Mouse (Mus musculus) heart, adult 2 months (tissue): ENCODE data around the gene H1f0. TPM values are rescaled to one million over a fixed set of nuclear protein-coding genes. Genes with fewer than 3 reads are reported as not detected.
A peak's percentile ranks its signal among the peaks of the same experiment; 100 is the strongest.
"Not testable (repeated sequence)": the region's sequence is repeated elsewhere in the genome, so short reads cannot be mapped to it uniquely, and the experiment has no call there.

Experiments used
- DNase-seq, 2 experiments: peaks; one replicate each; pipeline ENCODE4 v3.0.0; 2021
- H3K27ac ChIP-seq: fragments of 200-600 bp; 2 replicates; pipeline ENCODE4 v1.8.1; 2022
- H3K27me3 ChIP-seq: fragments of 200-500 bp; 2 replicates; pipeline ENCODE4 v1.6.1; 2012; ENCODE audit warnings: mild to moderate bottlenecking, low read length, inconsistent platforms, mixed read lengths; ENCODE audit not compliant: control insufficient read depth, insufficient read depth
- H3K36me3 ChIP-seq: fragments of 200-500 bp; 2 replicates; pipeline ENCODE4 v1.6.1; 2012; ENCODE audit warnings: low read length, inconsistent platforms; ENCODE audit not compliant: control insufficient read depth, insufficient read depth
- H3K4me1 ChIP-seq: fragments of 200-500 bp; 2 replicates; pipeline ENCODE4 v1.6.1; 2011; ENCODE audit warnings: low read length; ENCODE audit not compliant: control insufficient read depth, insufficient read depth
- H3K4me3 ChIP-seq: fragments of 200-600 bp; 2 replicates; pipeline ENCODE4 v1.8.1; 2022
- H3K79me2 ChIP-seq: fragments of 200-500 bp; replicated peaks from 2 replicates; pipeline ENCODE4 v1.6.1; 2012; ENCODE audit warnings: mild to moderate bottlenecking, inconsistent platforms, low read length, moderate library complexity, mixed read lengths; ENCODE audit not compliant: control insufficient read depth, insufficient read depth
- H3K9ac ChIP-seq: fragments of 200-500 bp; 2 replicates; pipeline ENCODE4 v1.6.1; 2012; ENCODE audit warnings: low read depth, mild to moderate bottlenecking, control low read depth, inconsistent platforms, low read length, mixed read lengths
- CTCF ChIP-seq: fragments of 200-600 bp; IDR thresholded peaks from 2 replicates; pipeline ENCODE4 v1.8.1; 2022; ENCODE audit warnings: antibody characterized with exemption, mild to moderate bottlenecking, moderate library complexity
- EP300 ChIP-seq: fragments of 200-500 bp; IDR thresholded peaks from 2 replicates; pipeline ENCODE4 v1.6.1; 2011; ENCODE audit warnings: low read depth, low read length, control low read depth; ENCODE audit not compliant: insufficient read depth
- POLR2A ChIP-seq: fragments of 200-500 bp; IDR thresholded peaks from 2 replicates; pipeline ENCODE4 v1.6.1; 2011; ENCODE audit warnings: mild to moderate bottlenecking, low read depth, low read length, control low read depth; ENCODE audit not compliant: insufficient read depth
- WGBS: fragments of 180-500 bp; shearing (Covaris S2); methylation state at CpG from one replicate; pipeline ENCODE4 v1.1.7; 2018; 5-methylcytosine and 5-hydroxymethylcytosine counted together
- intact Hi-C: fragments of 180-260 bp; cut with DNase I; formaldehyde crosslinking; loops from one replicate; pipeline ENCODE4 v1.15.1; 2025
- polyA plus RNA-seq: library from polyadenylated mRNA; depleted of rRNA; stranded (reverse); fragments of >200 nt; gene quantifications from 2 replicates; pipeline ENCODE4 v1.2.3, GENCODE M21; 2012
- total RNA-seq, 2 experiments: library from RNA; stranded (reverse); gene quantifications; 2 replicates each; pipeline ENCODE4 v1.2.3; 2021

H1f0 gene
- total and polyA plus RNA-seq, 3 experiments = 54.2 to 82.4 (median 73.3) TPM

GRCm38 (mm10) chr15:79027291-79028205 is 702 bp upstream of the H1f0 start:
- no peak for TF ChIP-seq EP300
- no peak for TF ChIP-seq POLR2A
- TF ChIP-seq CTCF = no peak
- Histone ChIP-seq H3K4me3 (peak overlapping the region; percentile 66), H3K4me1 (peaks cover 3% of the 10 kb centered on the region), H3K9ac (peak overlapping the region; percentile 96), H3K36me3 (no peaks in the 10 kb centered on the region), H3K27me3 (no peaks in the 10 kb centered on the region), H3K27ac (peak overlapping the region; percentile 99), H3K79me2 (no peaks in the 10 kb centered on the region)
- WGBS = 8% methylated on average over 46 of the region's 46 CpGs
- intact Hi-C loops = loop anchor here (2.0 to 5.0 kb wide), 3 partner anchors 35 to 115 kb away; partner anchors contain the start of genes Ankrd54 and Pdxp
- DNase-seq = peak in 1 of 2 experiments; percentile 74

GRCm38 (mm10) chr15:79028823-79029484 is 704 bp downstream of the H1f0 start:
- H3K4me1 ChIP-seq = peaks cover 3% of the 10 kb centered on the region
- intact Hi-C loops = loop anchor here (2.0 to 5.0 kb wide), 2 partner anchors 34 to 117 kb away; partner anchors contain the start of genes Ankrd54 and Pdxp

GRCm38 (mm10) chr15:79029519-79030241 is 1.4 kb downstream of the H1f0 start:
- Histone ChIP-seq H3K27me3 (no peaks in the 10 kb centered on the region), H3K79me2 (no peaks in the 10 kb centered on the region), H3K27ac (peak overlapping the region; percentile 99), H3K9ac (peak overlapping the region; percentile 57), H3K36me3 (no peaks in the 10 kb centered on the region), H3K4me3 (peak overlapping the region; percentile 66), H3K4me1 (peaks cover 3% of the 10 kb centered on the region)
- WGBS = 3% methylated on average over 11 of the region's 11 CpGs
- no peak for DNase-seq
- TF ChIP-seq EP300 (no peak), POLR2A (no peak), CTCF (no peak)
- intact Hi-C loops = loop anchor here (2.0 to 5.0 kb wide), 2 partner anchors 33 to 117 kb away; partner anchors contain the start of genes Ankrd54 and Pdxp

More at GRCm38 (mm10) chr15:79028823-79029484, 704 bp downstream of the H1f0 start:
- 7% methylated on average over 16 of the region's 16 CpGs for WGBS
- no peaks in the 10 kb centered on the region for H3K36me3 ChIP-seq
- peak overlapping the region; percentile 96 for H3K9ac ChIP-seq
- no peaks in the 10 kb centered on the region for H3K79me2 ChIP-seq
- H3K27ac ChIP-seq = peak overlapping the region; percentile 99
- peak overlapping the region; percentile 66 for H3K4me3 ChIP-seq
- no peak for DNase-seq
- no peak for TF ChIP-seq EP300
- TF ChIP-seq POLR2A = no peak
- no peak for TF ChIP-seq CTCF
- no peaks in the 10 kb centered on the region for H3K27me3 ChIP-seq

- Histone ChIP-seq H3K4me3 (peak overlapping the region; percentile 66), H3K4me1 (peaks cover 3% of the 10 kb centered on the region), H3K79me2 (no peaks in the 10 kb centered on the region), H3K9ac (peak overlapping the region; percentile 74), H3K27ac (peak overlapping the region; percentile 99), H3K27me3 (no peaks in the 10 kb centered on the region), H3K36me3 (no peaks in the 10 kb centered on the region)
- DNase-seq = peak; percentile 90 to 95
- intact Hi-C loops = no loop called here
- TF ChIP-seq POLR2A (peak; percentile 81), CTCF (no peak), EP300 (no peak)
- 3% methylated on average over 52 of the region's 52 CpGs for WGBS
Measured at GRCm38 (mm10) chr15:79030551-79031435, 2.5 kb downstream of the H1f0 start.

- H3K4me1 ChIP-seq, H3K27me3 ChIP-seq, H3K9ac ChIP-seq, DNase-seq, H3K79me2 ChIP-seq, H3K36me3 ChIP-seq, H3K27ac ChIP-seq, H3K4me3 ChIP-seq, intact Hi-C loops: not testable (repeated sequence)
- WGBS = 94% methylated on average over 5 of the region's 5 CpGs
Measured at GRCm38 (mm10) chr15:79031908-79032307, 3.7 kb downstream of the H1f0 start.
